Mouse (Mus musculus) neural tube, embryonic 14.5 days (tissue): ENCODE data around the gene Ehd4. TPM values are rescaled to one million over a fixed set of nuclear protein-coding genes. Genes with fewer than 3 reads are reported as not detected.

Experiments
- ATAC-seq: fragments of 200-750 bp; cut with Nextera tagmentation; 2 replicates; pipeline ENCODE4 v1.8.0; 2017; ENCODE audit warnings: low read depth, mild to moderate bottlenecking, moderate TSS enrichment, moderate library complexity
- H3K27ac ChIP-seq: fragments of 300-500 bp; sonication (generic); 2 replicates; pipeline ENCODE4 v1.5.1; 2014; ENCODE audit warnings: low read depth, mild to moderate bottlenecking, control low read depth, low read length, moderate library complexity, mixed read lengths
- H3K27me3 ChIP-seq: fragments of 300-500 bp; sonication (generic); 2 replicates; pipeline ENCODE4 v1.6.1; 2014; ENCODE audit warnings: low read length; ENCODE audit not compliant: control insufficient read depth, insufficient read depth
- H3K36me3 ChIP-seq: fragments of 300-500 bp; sonication (generic); 2 replicates; pipeline ENCODE4 v1.6.1; 2014; ENCODE audit warnings: low read length, mixed read lengths; ENCODE audit not compliant: control insufficient read depth, insufficient read depth
- H3K4me1 ChIP-seq: fragments of 300-500 bp; sonication (generic); 2 replicates; pipeline ENCODE4 v1.6.1; 2014; ENCODE audit warnings: low read length; ENCODE audit not compliant: control insufficient read depth, insufficient read depth
- H3K4me2 ChIP-seq: fragments of 300-500 bp; sonication (generic); 2 replicates; pipeline ENCODE4 v1.6.1; 2014; ENCODE audit warnings: mild to moderate bottlenecking, low read depth, low read length, control low read depth
- H3K4me3 ChIP-seq: fragments of 300-500 bp; sonication (generic); 2 replicates; pipeline ENCODE4 v1.5.1; 2014; ENCODE audit warnings: low read depth, low read length, control low read depth, mixed read lengths
- H3K9ac ChIP-seq: fragments of 300-500 bp; sonication (generic); replicated peaks from 2 replicates; pipeline ENCODE4 v1.6.1; 2014; ENCODE audit warnings: low read depth, mild to moderate bottlenecking, control low read depth, low read length, mixed read lengths
- H3K9me3 ChIP-seq: fragments of 300-500 bp; sonication (generic); 2 replicates; pipeline ENCODE4 v1.6.1; 2016; ENCODE audit warnings: low read length; ENCODE audit not compliant: control insufficient read depth
- WGBS: fragments of 180-500 bp; shearing (Covaris S2); extraction: QIAGEN DNeasy Blood & Tissue Kit; methylation state at CpG from one replicate; pipeline ENCODE4 v1.1.7; 2014; 5-methylcytosine and 5-hydroxymethylcytosine counted together
- polyA plus RNA-seq: library from polyadenylated mRNA; unstranded; fragments of >200 nt; fragmentation: Nextera tagmentation; extraction: Ambion mirVana; gene quantifications from 2 replicates; pipeline ENCODE4 v1.2.1, GENCODE M21; 2014

Ehd4 gene
- polyA plus RNA-seq, 1 experiment from 2014 or later: 8.2 TPM

DNA sequence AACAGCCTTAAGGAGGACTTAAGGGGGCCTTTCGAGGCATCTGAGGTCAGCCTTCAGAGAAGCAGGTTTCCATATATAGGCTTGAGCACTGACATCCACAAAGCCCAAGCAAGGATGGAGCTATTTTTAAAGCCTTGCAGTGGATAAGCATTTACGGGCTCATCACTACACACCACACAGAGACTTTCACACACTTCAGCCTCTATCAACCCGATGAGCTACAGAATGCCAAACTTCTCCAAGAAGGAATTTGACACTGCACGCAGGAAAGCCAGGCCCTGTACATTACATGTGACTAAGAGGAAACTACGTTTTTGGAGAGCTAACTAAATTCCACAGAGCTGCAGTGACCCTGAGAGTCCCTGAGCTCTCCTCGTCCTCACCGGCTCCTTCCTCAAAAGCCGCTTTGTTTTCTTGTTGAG is 55.6 kb downstream of the Ehd4 start:
- 62% methylated on average over 8 of the region's 8 CpGs for WGBS
- ATAC-seq: no peak

DNA sequence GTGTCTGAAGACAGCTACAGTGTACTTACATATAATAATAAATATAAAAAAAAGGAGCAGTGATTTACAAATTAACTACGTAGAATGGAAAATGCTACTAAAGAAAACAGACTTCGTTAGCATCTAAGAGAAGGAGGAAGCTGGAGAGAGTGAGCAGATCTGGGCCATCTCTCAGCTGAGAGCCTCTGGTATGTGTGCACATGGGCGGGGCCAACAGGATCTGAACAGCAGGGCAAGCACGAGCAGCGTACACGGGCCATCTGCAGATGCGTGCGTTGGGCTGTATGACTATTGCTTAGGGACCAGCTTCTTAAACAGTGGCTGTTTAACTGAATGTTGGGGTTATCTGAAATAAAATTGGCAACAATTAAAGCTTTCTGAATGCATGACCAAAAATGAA is 56.5 kb downstream of the Ehd4 start:
- Histone ChIP-seq H3K36me3 (no peaks in the 10 kb centered on the region), H3K27me3 (no peaks in the 10 kb centered on the region), H3K27ac (no peak overlapping the region), H3K4me1 (no peaks in the 10 kb centered on the region), H3K4me2 (no peak overlapping the region), H3K9ac (no peak overlapping the region), H3K4me3 (no peak overlapping the region), H3K9me3 (no peaks in the 10 kb centered on the region)
- WGBS: 88% methylated on average over 8 of the region's 8 CpGs
- ATAC-seq: no peak

More for the DNA sequence above, 55.6 kb downstream of the Ehd4 start:
- no peak overlapping the region for H3K4me3 ChIP-seq
- no peak overlapping the region for H3K27ac ChIP-seq
- no peaks in the 10 kb centered on the region for H3K9me3 ChIP-seq
- no peaks in the 10 kb centered on the region for H3K4me1 ChIP-seq
- no peak overlapping the region for H3K4me2 ChIP-seq
- no peak overlapping the region for H3K9ac ChIP-seq
- H3K36me3 ChIP-seq: no peaks in the 10 kb centered on the region
- H3K27me3 ChIP-seq: no peaks in the 10 kb centered on the region

DNA sequence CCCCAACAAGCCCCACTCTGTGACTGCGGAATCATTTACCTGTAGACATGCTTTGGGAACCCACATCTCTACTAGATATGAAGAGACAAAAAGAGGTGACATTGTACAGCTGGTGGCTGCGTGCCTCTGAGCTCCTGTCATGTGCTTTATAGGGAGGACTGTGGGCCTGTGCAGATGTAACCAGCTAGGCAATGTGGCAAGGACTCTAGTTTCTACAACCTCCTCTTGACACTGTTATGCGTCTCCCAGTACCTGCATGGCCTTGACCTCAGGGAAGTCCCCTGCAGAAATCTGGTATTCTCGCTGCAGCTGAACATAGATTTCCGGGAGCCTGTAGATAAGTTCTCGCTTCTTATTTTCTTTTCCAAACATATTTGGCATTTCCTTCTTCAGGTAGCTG is 57.7 kb downstream of the Ehd4 start:
- 98% methylated on average over 6 of the region's 6 CpGs for WGBS
- Histone ChIP-seq H3K4me1 (no peaks in the 10 kb centered on the region), H3K4me2 (no peak overlapping the region), H3K9me3 (no peaks in the 10 kb centered on the region), H3K27me3 (no peaks in the 10 kb centered on the region), H3K4me3 (no peak overlapping the region), H3K36me3 (no peaks in the 10 kb centered on the region), H3K27ac (no peak overlapping the region), H3K9ac (no peak overlapping the region)
- no peak for ATAC-seq

DNA sequence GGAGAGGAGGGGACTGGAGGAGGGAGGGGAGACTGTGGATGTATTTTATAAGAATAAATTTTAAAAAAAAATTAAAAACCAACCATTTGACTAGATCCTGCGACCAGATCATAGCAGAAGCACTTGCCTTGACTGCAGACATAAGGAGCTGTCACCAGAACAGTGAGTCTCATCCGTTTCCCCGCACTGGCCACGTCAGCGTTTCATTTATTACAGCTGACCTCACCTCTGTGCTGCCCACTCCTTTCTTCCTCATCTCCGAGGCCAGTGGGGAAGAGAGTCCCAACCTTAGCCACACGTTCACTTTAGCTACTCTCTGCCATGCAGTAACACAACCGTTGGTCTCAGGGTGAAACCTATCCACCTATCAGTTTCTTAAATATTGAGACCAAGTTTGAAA is 58.2 kb downstream of the Ehd4 start:
- 85% methylated on average over 8 of the region's 8 CpGs for WGBS
- ATAC-seq: no peak
- H3K9me3 ChIP-seq: no peaks in the 10 kb centered on the region

DNA sequence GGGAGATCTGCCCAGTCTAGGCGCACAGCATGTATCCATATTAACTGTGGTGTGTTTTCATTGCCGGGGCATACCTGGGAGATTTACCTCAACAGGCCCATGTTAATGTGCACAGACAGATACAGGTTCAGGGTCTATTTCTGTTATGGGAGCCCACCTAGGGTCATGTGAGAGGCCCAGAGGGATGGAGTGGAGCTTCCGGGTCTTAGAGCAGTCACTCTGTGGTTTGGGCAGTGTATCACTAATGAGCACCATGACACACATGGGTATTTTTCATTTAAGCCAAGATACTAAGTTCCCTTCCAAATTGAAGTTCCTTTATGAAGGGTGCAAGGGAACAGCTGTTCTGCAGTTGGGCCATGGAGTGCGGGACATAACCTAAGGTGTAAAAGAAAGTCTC is 59.2 kb downstream of the Ehd4 start:
- ATAC-seq: no peak
- Histone ChIP-seq H3K27me3 (no peaks in the 10 kb centered on the region), H3K4me2 (no peak overlapping the region), H3K9ac (no peak overlapping the region), H3K4me3 (no peak overlapping the region), H3K4me1 (no peaks in the 10 kb centered on the region), H3K36me3 (no peaks in the 10 kb centered on the region), H3K27ac (no peak overlapping the region), H3K9me3 (no peaks in the 10 kb centered on the region)
- WGBS: 96% methylated on average over 4 of the region's 4 CpGs

More for the DNA sequence above, 58.2 kb downstream of the Ehd4 start:
- no peaks in the 10 kb centered on the region for H3K4me1 ChIP-seq
- no peak overlapping the region for H3K9ac ChIP-seq
- no peaks in the 10 kb centered on the region for H3K27me3 ChIP-seq
- H3K4me2 ChIP-seq: no peak overlapping the region
- no peaks in the 10 kb centered on the region for H3K36me3 ChIP-seq
- no peak overlapping the region for H3K27ac ChIP-seq
- no peak overlapping the region for H3K4me3 ChIP-seq

DNA sequence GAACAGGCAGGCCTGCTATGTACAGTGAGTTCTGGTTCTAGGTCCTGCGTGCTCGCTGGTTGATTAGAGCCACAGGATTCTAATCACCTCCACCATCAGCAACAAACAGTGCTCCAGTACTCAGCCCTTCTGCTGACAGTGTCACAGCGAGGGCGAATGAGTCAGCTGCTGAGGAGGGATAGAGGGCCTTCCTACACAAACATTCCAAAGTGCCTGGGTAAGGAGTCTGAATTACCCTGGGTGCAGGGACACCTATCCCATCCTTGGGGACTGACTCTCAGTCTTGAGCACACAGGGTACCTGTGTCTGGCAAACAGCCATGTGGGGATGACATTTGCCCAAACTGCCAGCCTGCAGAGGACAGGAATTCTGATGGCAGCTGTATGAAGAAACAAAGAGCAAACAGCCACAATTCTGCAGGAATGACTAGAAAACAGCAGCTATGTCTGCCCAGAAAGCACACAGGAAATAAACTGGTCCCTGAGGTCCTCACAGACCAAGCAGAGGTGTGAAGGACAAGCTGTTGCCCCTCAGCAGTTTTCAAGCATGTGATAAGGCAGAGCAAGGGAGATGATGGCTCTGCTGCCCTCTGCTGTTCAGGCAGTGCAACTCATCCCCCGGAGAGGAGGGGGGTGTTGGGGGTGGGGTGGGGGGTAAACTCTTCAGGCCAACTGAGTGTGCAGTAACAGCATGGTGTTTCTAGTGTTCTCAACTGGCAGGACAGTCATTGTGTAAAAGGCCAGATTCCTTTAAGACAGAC is 60.6 kb downstream of the Ehd4 start:
- no peak overlapping the region for H3K4me2 ChIP-seq
- no peaks in the 10 kb centered on the region for H3K36me3 ChIP-seq
- no peak overlapping the region for H3K9ac ChIP-seq
- H3K27ac ChIP-seq: no peak overlapping the region
- 74% methylated on average over 5 of the region's 5 CpGs for WGBS
- H3K9me3 ChIP-seq: no peaks in the 10 kb centered on the region
- no peaks in the 10 kb centered on the region for H3K27me3 ChIP-seq
- no peak for ATAC-seq
- H3K4me3 ChIP-seq: no peak overlapping the region
- H3K4me1 ChIP-seq: no peaks in the 10 kb centered on the region

DNA sequence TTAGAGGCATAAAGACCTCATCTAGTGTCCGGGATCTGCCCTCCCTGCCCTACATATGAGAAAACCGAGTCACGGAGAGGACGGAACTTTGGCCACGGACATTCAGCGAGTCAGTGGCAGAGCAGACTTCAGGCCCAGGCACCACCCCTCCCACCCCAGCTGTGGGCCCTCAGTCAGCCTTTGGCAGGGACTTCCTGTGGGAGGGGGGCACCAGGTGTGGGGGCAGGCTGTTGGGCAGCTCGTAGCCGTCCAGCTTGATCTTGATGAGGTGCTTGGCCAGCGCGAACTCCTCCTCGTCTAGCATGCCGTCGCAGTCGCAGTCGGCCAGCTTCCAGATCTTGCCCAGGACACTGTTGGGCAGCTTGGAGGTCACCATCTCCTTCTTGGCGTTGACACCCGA is 63.4 kb downstream of the Ehd4 start:
- no peaks in the 10 kb centered on the region for H3K9me3 ChIP-seq
- H3K4me3 ChIP-seq: no peak overlapping the region
- H3K36me3 ChIP-seq: no peaks in the 10 kb centered on the region
- H3K27me3 ChIP-seq: no peaks in the 10 kb centered on the region
- no peak overlapping the region for H3K27ac ChIP-seq
- no peaks in the 10 kb centered on the region for H3K4me1 ChIP-seq
- H3K9ac ChIP-seq: no peak overlapping the region
- H3K4me2 ChIP-seq: no peak overlapping the region
- WGBS: 95% methylated on average over 17 of the region's 17 CpGs
- ATAC-seq: no peak

DNA sequence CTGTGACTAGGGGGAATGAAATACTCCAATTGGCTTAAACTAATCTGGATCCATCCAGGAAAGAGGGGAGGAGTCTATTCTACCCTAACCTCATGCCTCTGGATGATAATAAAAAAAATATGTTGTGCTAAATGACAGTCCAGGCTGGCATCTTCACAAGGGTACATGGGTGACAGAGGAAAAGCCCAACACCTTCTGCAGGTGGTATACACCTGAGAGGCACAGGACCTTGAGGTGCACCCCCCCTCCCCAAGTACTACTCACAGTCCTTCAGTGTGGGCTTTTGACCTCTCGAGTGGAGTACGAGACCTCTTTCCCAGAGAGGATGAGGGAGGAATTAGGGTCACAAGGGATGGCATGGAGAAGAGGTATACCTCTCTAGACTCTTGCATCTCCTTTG is 66.5 kb downstream of the Ehd4 start:
- Histone ChIP-seq H3K27ac (no peak overlapping the region), H3K4me1 (no peaks in the 10 kb centered on the region), H3K36me3 (no peaks in the 10 kb centered on the region), H3K4me2 (no peak overlapping the region), H3K4me3 (no peak overlapping the region), H3K27me3 (no peaks in the 10 kb centered on the region), H3K9me3 (no peaks in the 10 kb centered on the region), H3K9ac (no peak overlapping the region)
- ATAC-seq: no peak
- 89% methylated on average over 2 of the region's 2 CpGs for WGBS

DNA sequence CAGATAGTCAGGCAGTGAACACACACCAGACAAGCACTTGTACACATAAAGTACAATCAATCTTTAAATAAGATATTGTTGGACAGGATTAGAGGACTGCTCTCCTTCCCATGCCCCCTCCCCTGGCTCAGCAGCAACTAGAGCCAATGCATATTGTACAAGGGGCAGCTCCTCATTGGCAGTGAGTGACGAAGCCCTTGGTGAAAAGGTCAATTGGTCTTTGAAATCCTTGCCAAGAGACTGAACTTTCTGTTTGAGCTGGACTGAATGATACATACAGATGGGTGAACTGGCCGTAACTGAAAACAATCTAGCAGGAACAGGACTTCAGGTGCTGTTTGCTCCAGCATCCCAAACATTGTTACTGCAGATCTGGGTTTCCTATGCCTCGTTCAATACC is 67.0 kb downstream of the Ehd4 start:
- no peak overlapping the region for H3K4me3 ChIP-seq
- WGBS: 79% methylated on average over 3 of the region's 3 CpGs
- H3K9me3 ChIP-seq: no peaks in the 10 kb centered on the region
- H3K27ac ChIP-seq: no peak overlapping the region
- H3K36me3 ChIP-seq: no peaks in the 10 kb centered on the region
- no peaks in the 10 kb centered on the region for H3K27me3 ChIP-seq
- no peak for ATAC-seq
- H3K9ac ChIP-seq: no peak overlapping the region
- H3K4me1 ChIP-seq: no peaks in the 10 kb centered on the region
- no peak overlapping the region for H3K4me2 ChIP-seq
